In the genomic region with DNA sequence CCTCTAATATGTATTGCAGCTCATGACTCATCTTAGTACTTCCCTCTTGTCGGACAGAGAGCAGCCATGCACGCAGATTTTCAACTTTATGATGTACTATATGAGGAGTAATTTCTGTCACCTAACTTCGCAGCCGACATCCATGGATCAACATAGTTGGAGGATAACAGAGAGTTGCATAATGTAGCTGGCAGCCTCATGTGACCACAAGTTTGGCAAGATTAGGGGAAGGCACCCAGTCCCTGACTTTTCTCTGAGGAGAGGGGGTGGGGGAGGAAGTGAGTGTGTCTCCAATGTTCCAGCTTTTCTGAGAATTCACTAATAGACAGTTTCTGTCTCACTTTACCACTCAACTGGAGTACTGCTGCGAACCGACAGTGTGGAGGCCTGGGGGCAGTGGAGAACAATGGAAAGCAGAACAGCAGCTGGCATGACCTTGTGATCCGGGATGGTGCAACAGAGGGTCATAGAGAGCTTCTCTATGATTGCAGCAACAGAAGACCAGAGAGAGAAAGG, we compare ENCODE assay signal across 13 mouse cellular contexts.
A peak's percentile ranks its signal among the peaks of the same experiment; 100 is the strongest.
DNase-seq lines count a peak whose midpoint lies in the region; ATAC-seq and TF ChIP-seq lines count a peak whose summit lies in the region.
"Had no signal": no experiment of that assay in that cellular context is flagged by ENCODE, and none has a peak within 500 bp of the region (broad histone marks: within the 10 kb centered on the region; RNA-seq: fewer than 3 reads in every experiment).

No protein-coding gene starts in this region.

- TF ChIP-seq CTCF in liver, adult 2 months (IDR thresholded peaks at IDR 0.05; ENCODE audit: low read depth, low read length), result no peak
- TF ChIP-seq CTCF in thymus, adult 2 months (IDR thresholded peaks at IDR 0.05; ENCODE audit: borderline replicate concordance, control insufficient read depth, extremely low read depth, insufficient read depth, low read length, poor library complexity), result no peak

- H3K27me3 ChIP-seq in liver, adult 2 months (ENCODE audit: control insufficient read depth, insufficient read depth, low read length), result no peaks in the 10 kb centered on the region
- no peaks in the 10 kb centered on the region for H3K27me3 ChIP-seq in liver, embryonic 11.5 days (replicated peaks; ENCODE audit: control insufficient read depth, insufficient read depth, low read length)
- H3K27me3 ChIP-seq in thymus, adult 2 months (ENCODE audit: control insufficient read depth, insufficient read depth, low read length), result no peaks in the 10 kb centered on the region
- H3K27me3 ChIP-seq: forebrain, embryonic 15.5 days; midbrain, embryonic 12.5 days had no signal

- no peak overlapping the region for H3K4me2 ChIP-seq in liver, embryonic 11.5 days
- H3K4me2 ChIP-seq: forebrain, embryonic 15.5 days; midbrain, embryonic 12.5 days had no signal

- H3K36me3 ChIP-seq in liver, adult 2 months (ENCODE audit: control insufficient read depth, insufficient read depth, low read length), result no peaks in the 10 kb centered on the region
- H3K36me3 ChIP-seq in liver, embryonic 11.5 days (ENCODE audit: control insufficient read depth, insufficient read depth, low read length), result no peaks in the 10 kb centered on the region
- no peaks in the 10 kb centered on the region for H3K36me3 ChIP-seq in thymus, adult 2 months (ENCODE audit: control insufficient read depth, insufficient read depth, low read length)
- H3K36me3 ChIP-seq: forebrain, embryonic 15.5 days; midbrain, embryonic 12.5 days had no signal

- H3K4me1 ChIP-seq in liver, adult 2 months (ENCODE audit: control insufficient read depth, insufficient read depth, low read length), result no peaks in the 10 kb centered on the region
- no peaks in the 10 kb centered on the region for H3K4me1 ChIP-seq in liver, embryonic 11.5 days (replicated peaks; ENCODE audit: control insufficient read depth, insufficient read depth, low read length)
- 0 out of 2 replicates have a peak, but pooled peaks cover 4% of the 10 kb centered on the region for H3K4me1 ChIP-seq in thymus, adult 2 months (replicated peaks; ENCODE audit: control insufficient read depth, insufficient read depth, low read length)
- H3K4me1 ChIP-seq: forebrain, embryonic 15.5 days; midbrain, embryonic 12.5 days had no signal

- peak; percentile 6 for DNase-seq in adrenal gland, adult 8-10 months
- DNase-seq in adrenal gland, adult 18-20 months (ENCODE audit: low spot score in 2 of 2), result no peak
- peak; percentile 84 for DNase-seq in liver, adult 2 months (ENCODE audit: extremely low read depth, low read depth, low spot score)
- DNase-seq in liver, embryonic 11.5 days (ENCODE audit: low spot score), result no peak
- DNase-seq in lung, postnatal 25 days (ENCODE audit: low spot score), result peak; percentile 52
- no peak for DNase-seq in thymus, adult 2 months
- DNase-seq in right cerebral cortex, postnatal 14 days, result no peak
- no peak for DNase-seq in testis, postnatal 14 days (ENCODE audit: low spot score)
- DNase-seq: cerebellum, postnatal 25 days; kidney, postnatal 14 days; right cerebral cortex, postnatal 25 days had no signal

- H3K9me3 ChIP-seq in liver, embryonic 11.5 days (ENCODE audit: control insufficient read depth, low read length), result no peaks in the 10 kb centered on the region
- H3K9me3 ChIP-seq: forebrain, embryonic 15.5 days; midbrain, embryonic 12.5 days had no signal

- TF ChIP-seq POLR2A in liver, adult 2 months (IDR thresholded peaks at IDR 0.05; ENCODE audit: extremely low read depth, insufficient read depth, low read length), result no peak
- no peak for TF ChIP-seq POLR2A in thymus, adult 2 months (IDR thresholded peaks at IDR 0.05; ENCODE audit: control insufficient read depth, extremely low read depth, insufficient read depth, low read length, poor library complexity)

- 56% methylated on average over 7 of the region's 7 CpGs for WGBS in liver, adult 2 months
- WGBS in liver, embryonic 11.5 days, result 64% methylated on average over 7 of the region's 7 CpGs
- WGBS in thymus, adult 2 months, result 70% methylated on average over 7 of the region's 7 CpGs

- H3K9ac ChIP-seq in liver, adult 2 months (ENCODE audit: low read depth, low read length), result no peak overlapping the region
- no peak overlapping the region for H3K9ac ChIP-seq in liver, embryonic 11.5 days (ENCODE audit: low read depth, low read length)
- H3K9ac ChIP-seq: forebrain, embryonic 15.5 days; midbrain, embryonic 12.5 days had no signal

- H3K79me2 ChIP-seq in liver, adult 2 months (ENCODE audit: control insufficient read depth, insufficient read depth, low read length), result no peaks in the 10 kb centered on the region

- H3K27ac ChIP-seq in liver, adult 2 months (replicated peaks; ENCODE audit: insufficient read depth, low read depth, low read length), result no peak overlapping the region
- no peak overlapping the region for H3K27ac ChIP-seq in liver, embryonic 11.5 days (ENCODE audit: low read depth, low read length)
- H3K27ac ChIP-seq in thymus, adult 2 months (ENCODE audit: control insufficient read depth, insufficient read depth, low read length), result no peak overlapping the region
- H3K27ac ChIP-seq: forebrain, embryonic 15.5 days; midbrain, embryonic 12.5 days had no signal

- no peak; the same call in 1 of the 2 replicates for ATAC-seq in liver, embryonic 11.5 days (replicated peaks; ENCODE audit: low FRiP score)
- ATAC-seq: forebrain, embryonic 15.5 days had no signal

- no peak overlapping the region for H3K4me3 ChIP-seq in liver, adult 2 months (ENCODE audit: insufficient read depth, low read depth, low read length)
- H3K4me3 ChIP-seq in liver, embryonic 11.5 days (ENCODE audit: low read depth, low read length), result no peak overlapping the region
- H3K4me3 ChIP-seq in thymus, adult 2 months (ENCODE audit: control insufficient read depth, insufficient read depth, low read length), result no peak overlapping the region
- H3K4me3 ChIP-seq: forebrain, embryonic 15.5 days; midbrain, embryonic 12.5 days had no signal

Comparison
In these comparisons a context has a peak if more than half of its experiments do, and no peak if none do; other contexts are left out.
1. DNase-seq: peak in adrenal gland, adult 8-10 months (single experiment), liver, adult 2 months (single experiment) and lung, postnatal 25 days (single experiment); none in adrenal gland, adult 18-20 months (0 of 2), liver, embryonic 11.5 days (single experiment), thymus, adult 2 months (single experiment), right cerebral cortex, postnatal 14 days (single experiment) and testis, postnatal 14 days (single experiment).